Mouse (Mus musculus): ENCODE data around the gene Pgpep1.

The Pgpep1 gene

GRCm38 (mm10) chr8:70609849-70610795 lies 50.1 kb downstream of the Pgpep1 start:
- in situ Hi-C loops (cut with MboI; ENCODE audit: low sequenced_read_pairs), result no loop called here

- in situ Hi-C loops (cut with MboI; ENCODE audit: low sequenced_read_pairs), result no loop called here
These were observed 50.8 kb downstream of the Pgpep1 start for GRCm38 (mm10) chr8:70609368-70609848.

GRCm38 (mm10) chr8:70608749-70609367 lies 51.3 kb downstream of the Pgpep1 start, which contains the start of gene Ssbp4:
Gene Ssbp4, minus strand, starts transcription at chr8:70608872.
- in situ Hi-C loops (cut with MboI; ENCODE audit: low sequenced_read_pairs), result no loop called here

GRCm38 (mm10) chr8:70607898-70608748 lies 52.1 kb downstream of the Pgpep1 start:
- in situ Hi-C loops (cut with MboI; ENCODE audit: low sequenced_read_pairs), result no loop called here

GRCm38 (mm10) chr8:70607603-70607897 lies 52.6 kb downstream of the Pgpep1 start:
- in situ Hi-C loops (cut with MboI; ENCODE audit: low sequenced_read_pairs), result no loop called here

- in situ Hi-C loops (cut with MboI; ENCODE audit: low sequenced_read_pairs), result no loop called here
These were observed 53.2 kb downstream of the Pgpep1 start for GRCm38 (mm10) chr8:70606780-70607602.

GRCm38 (mm10) chr8:70605871-70606779 lies 54.1 kb downstream of the Pgpep1 start:
- in situ Hi-C loops (cut with MboI; ENCODE audit: low sequenced_read_pairs), result no loop called here

GRCm38 (mm10) chr8:70604558-70604957 lies 55.6 kb downstream of the Pgpep1 start:
- in situ Hi-C loops (cut with MboI; ENCODE audit: low sequenced_read_pairs), result no loop called here

- in situ Hi-C loops (cut with MboI; ENCODE audit: low sequenced_read_pairs), result no loop called here
These were observed 57.9 kb downstream of the Pgpep1 start for GRCm38 (mm10) chr8:70602139-70602811.

- in situ Hi-C loops (cut with MboI; ENCODE audit: low sequenced_read_pairs), result no loop called here
These were observed 58.9 kb downstream of the Pgpep1 start for GRCm38 (mm10) chr8:70601271-70601649.

GRCm38 (mm10) chr8:70600473-70601270 lies 59.5 kb downstream of the Pgpep1 start:
- in situ Hi-C loops (cut with MboI; ENCODE audit: low sequenced_read_pairs), result no loop called here

GRCm38 (mm10) chr8:70599507-70600290 lies 60.5 kb downstream of the Pgpep1 start:
- in situ Hi-C loops (cut with MboI; ENCODE audit: low sequenced_read_pairs), result no loop called here

- in situ Hi-C loops (cut with MboI; ENCODE audit: low sequenced_read_pairs), result no loop called here
These were observed 61.5 kb downstream of the Pgpep1 start for GRCm38 (mm10) chr8:70598722-70599121.

- in situ Hi-C loops (cut with MboI; ENCODE audit: low sequenced_read_pairs), result no loop called here
These were observed 61.9 kb downstream of the Pgpep1 start for GRCm38 (mm10) chr8:70598283-70598682.

GRCm38 (mm10) chr8:70597417-70598272 lies 62.5 kb downstream of the Pgpep1 start:
- in situ Hi-C loops (cut with MboI; ENCODE audit: low sequenced_read_pairs), result no loop called here

GRCm38 (mm10) chr8:70596775-70597416 lies 63.3 kb downstream of the Pgpep1 start:
- in situ Hi-C loops (cut with MboI; ENCODE audit: low sequenced_read_pairs), result no loop called here
